Mouse (Mus musculus) retina, embryonic 14.5 days (tissue): ENCODE measurements around the gene Cphx3.
"Not testable (repeated sequence)": the region's sequence is repeated elsewhere in the genome, so short reads cannot be mapped to it uniquely, and the experiment has no call there.

Experiments
- DNase-seq: peaks from one replicate; pipeline ENCODE4 v3.0.0-alpha.2; 2015; ENCODE audit warnings: low spot score

Cphx3 gene

GRCm38 (mm10) chr14:26081997-26082396 lies at the start of gene Cphx3:
Gene Cphx3 (plus strand): TSS chr14:26082297.
- not testable (repeated sequence) for DNase-seq

GRCm38 (mm10) chr14:26034364-26034763 lies 47.7 kb upstream of the Cphx3 start:
- DNase-seq: not testable (repeated sequence)

GRCm38 (mm10) chr14:26035439-26035838 lies 46.7 kb upstream of the Cphx3 start:
- DNase-seq: not testable (repeated sequence)

GRCm38 (mm10) chr14:26042611-26043010 lies 39.5 kb upstream of the Cphx3 start, which contains the start of gene Gm9780:
Gene Gm9780 (minus strand): TSS chr14:26042711.
- not testable (repeated sequence) for DNase-seq

- DNase-seq: not testable (repeated sequence)
Observed at GRCm38 (mm10) chr14:26045007-26045406, 37.1 kb upstream of the Cphx3 start.

- DNase-seq: not testable (repeated sequence)
Observed at GRCm38 (mm10) chr14:26047026-26047425, 35.1 kb upstream of the Cphx3 start.

GRCm38 (mm10) chr14:26048767-26049166 lies 33.3 kb upstream of the Cphx3 start:
- not testable (repeated sequence) for DNase-seq

GRCm38 (mm10) chr14:26058184-26058583 lies 23.9 kb upstream of the Cphx3 start:
- DNase-seq: not testable (repeated sequence)

- not testable (repeated sequence) for DNase-seq
Observed at GRCm38 (mm10) chr14:26059362-26059761, 22.7 kb upstream of the Cphx3 start.

- not testable (repeated sequence) for DNase-seq
Observed at GRCm38 (mm10) chr14:26066574-26067324, 15.3 kb upstream of the Cphx3 start.

- not testable (repeated sequence) for DNase-seq
Observed at GRCm38 (mm10) chr14:26067325-26067633, 14.8 kb upstream of the Cphx3 start, which contains the start of gene Tmem254c. Gene Tmem254c (minus strand): TSS chr14:26067355.

GRCm38 (mm10) chr14:26076620-26077390 lies 5.3 kb upstream of the Cphx3 start:
- DNase-seq: not testable (repeated sequence)

GRCm38 (mm10) chr14:26081216-26081615 lies 881 bp upstream of the Cphx3 start, which contains the start of gene Cphx2:
Gene Cphx2 (plus strand): TSS chr14:26081516.
- DNase-seq: not testable (repeated sequence)

GRCm38 (mm10) chr14:26097622-26098021 lies 15.5 kb downstream of the Cphx3 start:
- not testable (repeated sequence) for DNase-seq

GRCm38 (mm10) chr14:26118150-26118549 lies 36.1 kb downstream of the Cphx3 start, which contains the start of gene Duxbl2:
Gene Duxbl2 (plus strand): TSS chr14:26118349.
- DNase-seq: not testable (repeated sequence)

GRCm38 (mm10) chr14:26118550-26119000 lies 36.5 kb downstream of the Cphx3 start:
- not testable (repeated sequence) for DNase-seq

GRCm38 (mm10) chr14:26119095-26119494 lies 37.0 kb downstream of the Cphx3 start:
- DNase-seq: not testable (repeated sequence)

GRCm38 (mm10) chr14:26147095-26147494 lies 65.0 kb downstream of the Cphx3 start:
- DNase-seq: not testable (repeated sequence)

GRCm38 (mm10) chr14:26156032-26156431 lies 73.9 kb downstream of the Cphx3 start:
- DNase-seq: not testable (repeated sequence)

- DNase-seq: not testable (repeated sequence)
Observed at GRCm38 (mm10) chr14:26161156-26161555, 79.1 kb downstream of the Cphx3 start.

GRCm38 (mm10) chr14:26162423-26162822 lies 80.3 kb downstream of the Cphx3 start:
- DNase-seq: not testable (repeated sequence)

GRCm38 (mm10) chr14:26165266-26165665 lies 83.2 kb downstream of the Cphx3 start:
- not testable (repeated sequence) for DNase-seq
